Mouse (Mus musculus) kidney, postnatal 25 days (tissue): ENCODE results near the gene Tob1.

Experiments used
- DNase-seq, 2 experiments: peaks; one replicate each; pipeline ENCODE4 v3.0.0; 2021; ENCODE audit warnings: mixed read lengths in 2 of 2

Gene Tob1

DNA sequence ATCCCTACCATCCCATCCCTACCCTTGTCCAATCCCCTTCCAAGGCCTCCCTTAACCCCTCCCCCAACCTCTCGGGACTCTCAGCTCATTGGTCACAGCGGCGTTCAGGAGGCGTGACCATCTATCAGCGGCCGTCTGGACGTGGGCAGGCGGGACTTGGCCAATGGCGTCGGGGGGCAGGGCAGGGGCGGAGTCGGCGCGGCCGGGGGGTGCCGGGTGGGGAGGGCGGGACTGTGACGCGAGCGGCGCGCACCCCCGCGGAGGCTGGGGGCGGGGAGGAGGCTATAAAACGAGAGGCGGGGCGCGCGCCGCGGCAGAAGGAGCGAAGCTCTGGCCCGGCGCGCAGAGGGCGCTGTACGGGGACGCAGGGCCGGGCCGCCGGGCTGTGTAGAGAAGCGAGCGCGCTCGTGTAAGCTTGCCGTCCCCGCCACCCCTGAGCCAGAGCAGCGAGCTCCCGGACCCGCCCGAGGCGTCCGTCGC lies at the start of gene Tob1:
Gene Tob1 (plus strand): TSS at position 331 of the 480 bp plus-strand sequence.
- peak; percentile 98 to 100 for DNase-seq

DNA sequence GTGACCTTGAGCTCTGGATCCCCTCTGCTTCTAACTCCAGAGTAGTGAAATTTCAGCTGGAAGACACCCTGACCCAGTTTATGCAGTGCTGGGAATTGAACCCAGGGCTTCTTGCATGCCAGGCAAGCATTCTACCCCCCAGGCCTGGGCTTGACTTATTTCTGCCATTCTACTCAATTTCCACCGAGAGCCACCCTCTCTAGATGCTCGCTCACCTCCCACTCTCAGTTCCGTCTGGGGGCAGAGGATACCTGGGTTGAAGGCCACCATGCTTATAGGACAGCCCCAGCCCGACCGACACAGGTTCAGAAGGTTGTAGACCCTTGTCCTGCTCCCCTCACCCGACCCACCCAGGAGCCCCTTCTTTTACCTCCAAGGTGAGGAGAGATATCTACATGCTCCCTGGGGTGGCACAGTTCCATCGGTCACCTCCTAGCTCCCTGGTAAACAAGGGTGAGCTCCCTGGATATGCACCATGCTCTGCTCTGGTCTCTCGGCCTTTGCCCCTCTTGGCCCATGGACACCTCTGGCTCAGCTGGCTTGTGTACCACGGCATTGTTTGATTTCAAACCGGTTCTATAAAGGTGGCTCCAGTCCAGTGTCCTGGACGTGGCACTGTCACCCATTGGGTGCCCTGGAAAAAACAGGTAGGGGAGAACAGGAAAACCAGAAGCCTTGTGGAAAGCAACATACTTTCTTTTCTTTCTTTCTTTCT lies 49.2 kb upstream of the Tob1 start:
- DNase-seq: peak; percentile 69 to 91

DNA sequence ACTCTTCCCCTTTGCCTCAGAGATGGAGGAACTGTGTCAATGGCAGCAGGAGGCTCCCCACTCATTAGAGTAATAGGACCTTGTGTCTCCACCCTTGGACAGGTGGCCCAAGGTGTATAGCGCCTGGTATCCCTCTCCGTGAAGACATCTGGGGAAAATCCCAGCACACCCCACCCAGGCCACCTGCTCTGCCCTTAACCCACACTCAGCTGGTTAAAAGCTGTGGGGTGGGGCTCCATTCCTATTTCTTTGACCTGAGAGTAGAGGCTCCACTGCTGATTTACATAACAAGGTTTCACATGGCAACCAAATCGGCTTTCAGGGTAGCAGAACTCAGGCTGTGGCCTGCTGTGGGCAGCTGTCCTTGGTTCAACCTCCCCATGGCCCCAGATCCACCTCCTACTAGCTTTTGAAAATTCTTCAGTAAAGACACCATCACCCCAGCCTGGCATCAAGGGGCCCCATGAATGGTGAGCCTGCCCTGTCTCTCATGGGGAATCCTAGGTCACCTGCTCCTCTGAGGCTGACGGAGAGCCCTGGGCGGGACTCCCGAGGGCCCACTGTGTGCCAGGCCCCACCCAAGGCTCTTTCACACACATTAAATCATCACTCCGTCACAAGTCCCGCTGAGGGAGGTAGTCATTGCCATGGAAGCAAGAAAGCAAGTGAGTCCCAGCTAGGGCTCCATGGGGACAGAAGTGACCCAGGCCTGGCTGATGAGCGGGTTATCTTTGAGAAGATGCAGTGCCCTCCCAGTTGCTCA lies 48.1 kb upstream of the Tob1 start:
- DNase-seq: peak in 1 of 2 experiments; percentile 59

DNA sequence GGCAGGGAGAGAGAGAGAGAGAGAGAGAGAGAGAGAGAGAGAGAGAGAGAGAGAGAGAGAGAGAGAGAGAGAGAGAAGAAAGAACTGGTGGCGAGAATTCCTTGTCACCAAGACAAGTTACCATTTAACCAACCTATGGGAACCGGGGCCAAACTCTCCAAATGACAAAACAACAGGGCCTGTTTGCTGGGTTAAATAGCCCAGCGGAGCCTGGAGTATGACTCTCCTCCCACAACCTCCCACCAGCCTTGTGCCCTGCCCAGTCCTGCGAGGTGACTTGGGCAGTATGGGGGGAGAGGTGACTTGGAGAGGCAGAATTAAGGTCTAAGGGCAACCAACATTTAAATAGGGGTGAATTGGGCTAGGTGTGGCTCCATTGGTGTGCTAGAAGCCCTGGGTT lies 45.5 kb upstream of the Tob1 start:
- peak; percentile 70 to 85 for DNase-seq

DNA sequence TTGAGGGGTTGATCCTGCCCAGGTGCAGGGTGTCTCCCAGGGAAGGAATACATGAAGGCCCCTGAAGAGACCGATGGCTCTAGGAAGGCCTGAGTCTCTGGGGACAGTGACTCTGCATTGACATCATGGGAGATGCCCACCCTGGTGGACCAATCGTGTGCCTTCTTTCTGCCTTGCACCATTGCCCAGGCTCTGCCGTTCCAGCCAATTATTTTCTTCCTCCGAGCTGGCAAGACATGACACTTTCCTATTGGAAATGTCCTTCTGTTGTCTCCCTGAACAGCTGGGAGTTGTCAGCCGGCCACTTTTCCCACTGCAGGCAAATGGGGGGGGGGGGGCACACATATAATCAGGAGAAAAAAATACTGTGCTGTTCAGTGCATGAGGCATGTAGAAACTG lies 43.0 kb upstream of the Tob1 start:
- peak in 1 of 2 experiments; percentile 35 for DNase-seq

DNA sequence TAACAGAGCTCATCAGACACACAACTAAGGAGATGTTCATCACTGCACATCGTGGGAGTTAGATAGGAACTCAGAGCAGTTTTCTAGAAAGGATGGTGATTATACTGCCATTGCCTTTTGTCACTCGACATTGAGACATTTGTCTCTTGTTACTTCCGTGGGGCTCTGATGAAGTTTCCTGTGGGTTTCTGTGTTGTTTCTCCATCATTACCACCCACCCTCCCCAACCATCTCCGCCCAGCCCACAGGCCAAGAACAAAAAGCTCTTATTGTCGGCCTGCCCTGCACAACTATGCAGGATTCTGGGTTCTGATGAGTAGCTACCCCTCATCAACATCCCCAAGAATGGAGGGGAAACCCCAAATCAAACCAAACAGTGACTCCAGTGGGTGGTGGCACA lies 41.7 kb upstream of the Tob1 start:
- no peak for DNase-seq

DNA sequence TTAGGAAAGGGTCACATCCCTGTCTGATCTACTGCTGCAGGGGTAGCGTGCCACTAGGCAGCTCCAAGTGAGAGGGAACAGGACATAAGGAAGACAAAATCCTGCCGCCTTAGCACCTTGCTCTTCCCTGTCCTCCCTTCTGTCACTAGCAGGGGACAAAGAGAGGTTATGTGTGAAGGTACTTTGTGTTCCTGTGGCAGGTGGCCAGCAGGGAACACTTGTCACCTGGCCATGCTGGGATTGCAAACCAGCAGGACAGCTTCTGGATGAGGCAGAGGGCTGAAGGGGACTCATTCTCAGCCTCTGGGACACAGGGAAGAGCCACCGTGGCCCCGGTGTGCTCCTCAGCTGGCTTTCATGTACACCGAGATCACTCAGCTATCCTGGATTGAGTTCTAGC lies 39.6 kb upstream of the Tob1 start:
- DNase-seq: peak in 1 of 2 experiments; percentile 78

DNA sequence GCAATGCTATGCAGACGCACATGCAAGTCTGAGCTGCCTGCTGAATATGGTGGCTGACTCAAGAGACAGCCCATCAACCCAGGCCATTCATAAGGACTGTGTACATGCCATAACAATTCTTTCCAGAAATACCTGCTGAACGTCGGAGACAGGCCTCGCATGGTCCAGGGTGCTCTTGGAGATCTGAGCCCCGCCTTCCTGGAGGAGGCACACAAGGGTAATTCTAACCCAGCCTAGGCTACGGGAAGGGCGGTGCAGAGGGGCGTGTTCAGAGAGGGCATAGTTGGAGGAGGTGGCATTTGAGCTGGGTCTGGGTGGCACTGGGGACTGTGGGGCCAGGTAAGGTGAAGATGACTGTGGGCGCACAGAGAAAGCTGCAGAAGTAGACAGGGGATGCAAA lies 39.1 kb upstream of the Tob1 start:
- DNase-seq: peak; percentile 59 to 82

DNA sequence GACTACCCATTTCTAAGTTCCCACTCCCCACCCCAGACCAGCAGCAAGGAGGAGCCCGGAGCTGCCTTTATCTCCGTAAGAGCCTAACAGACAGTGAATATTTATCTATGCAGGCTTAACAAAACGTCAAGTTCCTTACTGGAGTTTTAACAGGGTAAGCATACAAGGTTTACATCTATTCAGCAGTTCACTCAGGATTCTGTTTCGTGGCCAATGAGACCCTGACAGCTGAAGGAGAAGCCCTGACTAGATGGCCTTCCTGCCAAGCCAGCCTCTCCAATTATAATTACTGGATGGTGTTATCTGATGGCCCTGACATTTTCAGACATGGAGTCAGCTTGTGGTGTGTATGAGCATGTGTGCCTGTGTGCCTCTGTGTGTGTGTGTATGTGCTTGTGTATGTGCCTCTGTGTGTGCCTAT lies 37.5 kb upstream of the Tob1 start:
- DNase-seq: no peak

DNA sequence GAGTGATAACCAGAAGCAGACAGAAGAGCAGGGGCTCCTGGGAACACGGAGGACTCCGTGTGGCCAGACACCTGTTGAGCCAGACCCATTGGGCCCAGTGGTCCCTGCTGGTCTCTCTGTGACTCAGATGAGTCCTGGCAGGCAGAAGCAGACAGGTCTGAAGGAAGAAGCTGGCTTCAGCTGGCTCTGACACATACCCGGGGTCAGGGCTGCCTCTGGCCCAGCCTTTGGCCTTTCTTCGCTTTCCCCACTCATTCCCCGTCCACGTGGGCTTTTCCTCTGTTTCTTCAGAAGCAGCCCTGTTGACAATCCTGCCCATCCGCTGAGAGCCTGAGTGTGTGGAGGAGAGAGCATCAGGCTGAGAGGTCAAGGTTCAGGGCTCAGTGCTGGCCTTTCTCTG lies 36.0 kb upstream of the Tob1 start:
- DNase-seq: no peak

DNA sequence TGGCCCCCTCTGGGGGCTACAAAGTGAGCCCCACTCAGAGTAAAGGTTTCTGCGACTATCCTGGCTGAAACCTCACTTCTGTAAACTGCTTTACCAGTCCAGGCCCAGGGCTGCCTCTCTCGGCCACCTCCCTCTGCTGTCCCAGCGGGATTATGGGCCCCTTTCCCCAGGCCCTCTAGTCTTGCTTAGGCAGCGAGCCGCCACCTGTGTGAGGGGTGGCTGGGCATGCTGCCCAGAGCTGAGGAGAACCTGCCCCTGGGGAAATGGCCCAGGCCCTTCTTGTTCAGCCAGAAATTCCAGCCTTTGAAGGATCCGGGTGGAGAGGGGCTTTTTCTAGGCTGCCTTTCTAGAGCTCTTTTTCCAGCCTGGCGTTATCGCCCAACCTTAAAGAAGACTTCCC lies 35.6 kb upstream of the Tob1 start:
- DNase-seq: peak; percentile 41 to 78

DNA sequence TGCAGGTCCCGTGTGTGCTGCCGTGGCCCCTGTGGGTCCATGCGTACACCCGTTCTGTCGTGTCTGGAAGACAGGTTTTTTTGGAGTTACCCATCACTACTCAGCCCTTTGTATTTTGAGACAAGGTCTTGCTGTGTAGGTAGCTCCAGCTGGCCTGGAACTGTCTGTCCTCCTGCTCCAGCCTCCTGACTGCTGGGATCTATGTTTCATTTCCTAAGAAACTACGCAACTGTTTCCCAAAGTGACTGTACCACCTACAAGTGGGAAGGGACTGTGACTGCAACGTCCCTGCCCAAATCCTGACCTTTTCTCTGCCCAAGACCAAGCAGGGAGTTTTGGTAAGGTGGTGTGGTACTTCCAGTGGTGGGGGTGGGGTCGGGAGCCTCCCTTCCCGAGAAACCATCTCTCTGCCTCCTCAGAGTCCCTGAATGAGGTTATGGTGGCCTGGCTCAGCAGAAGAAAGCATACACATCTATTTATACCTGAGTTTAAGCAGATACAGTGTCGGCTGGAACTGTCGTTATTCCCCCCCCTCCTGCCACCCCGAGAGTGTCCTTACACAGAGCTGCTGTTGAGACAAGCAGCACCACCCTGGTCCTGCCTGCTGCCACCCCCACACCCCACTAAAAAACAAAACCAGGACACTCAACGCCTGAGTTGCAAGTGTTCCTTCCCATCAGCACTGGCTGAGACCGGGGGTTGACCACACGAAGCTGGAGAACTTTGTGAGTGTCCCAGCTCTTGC lies 33.2 kb upstream of the Tob1 start:
- no peak for DNase-seq

DNA sequence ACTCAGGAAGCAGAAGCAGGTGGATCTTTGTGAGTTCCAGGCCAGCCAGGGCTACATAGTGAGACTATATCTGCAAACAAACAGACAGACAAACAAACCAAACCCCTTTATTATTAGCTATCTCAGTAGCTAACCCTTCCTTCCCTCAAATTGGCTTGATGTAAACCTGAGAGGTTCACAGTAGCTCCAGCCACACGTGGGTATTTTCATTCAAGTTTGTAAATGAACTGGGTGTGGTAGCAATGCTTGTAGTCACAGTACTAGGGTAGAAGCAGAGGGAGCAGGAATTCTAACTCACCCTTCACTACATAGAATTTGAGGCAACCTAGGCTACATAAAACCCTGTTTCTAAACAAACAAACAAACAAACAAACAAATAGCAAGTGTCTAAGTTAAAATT lies 31.5 kb upstream of the Tob1 start:
- no peak for DNase-seq

DNA sequence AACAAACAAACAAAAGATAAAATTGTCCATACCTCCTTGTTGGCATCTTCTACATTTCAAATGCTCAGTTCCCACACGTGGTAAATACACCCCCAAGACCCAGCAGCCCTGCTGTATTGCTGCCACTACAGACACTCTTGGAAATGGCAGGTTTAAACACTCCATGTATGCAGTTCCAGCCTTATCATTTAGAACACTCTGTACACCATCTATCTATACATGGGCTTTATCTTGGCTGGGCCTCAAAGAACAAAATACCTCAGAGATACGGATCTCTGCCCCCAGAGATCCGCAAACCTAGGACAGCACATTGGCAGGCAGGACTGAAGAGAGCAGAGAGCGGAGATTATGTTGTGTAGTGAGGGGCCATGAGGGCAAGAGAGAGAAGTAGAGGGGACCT lies 31.1 kb upstream of the Tob1 start:
- no peak for DNase-seq

DNA sequence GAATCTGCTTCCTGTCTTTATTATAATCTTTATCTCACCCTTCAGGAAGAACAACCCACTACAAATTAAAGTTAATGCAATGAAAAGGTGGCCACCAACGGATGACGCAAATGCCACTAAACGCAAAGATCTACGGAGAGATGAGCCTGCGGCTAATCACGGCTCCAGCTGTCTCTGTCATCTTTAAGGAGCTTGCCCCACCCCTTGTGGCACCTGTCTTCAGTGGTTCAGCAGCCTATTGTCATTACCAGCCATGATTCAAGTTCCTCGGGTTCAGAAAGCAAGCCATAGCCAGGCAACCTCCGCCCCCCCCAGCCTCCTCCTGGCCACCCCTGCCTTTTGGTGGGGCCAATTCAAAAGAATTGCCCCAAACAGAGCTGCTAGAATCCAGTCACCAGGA lies 29.6 kb upstream of the Tob1 start:
- DNase-seq: no peak

DNA sequence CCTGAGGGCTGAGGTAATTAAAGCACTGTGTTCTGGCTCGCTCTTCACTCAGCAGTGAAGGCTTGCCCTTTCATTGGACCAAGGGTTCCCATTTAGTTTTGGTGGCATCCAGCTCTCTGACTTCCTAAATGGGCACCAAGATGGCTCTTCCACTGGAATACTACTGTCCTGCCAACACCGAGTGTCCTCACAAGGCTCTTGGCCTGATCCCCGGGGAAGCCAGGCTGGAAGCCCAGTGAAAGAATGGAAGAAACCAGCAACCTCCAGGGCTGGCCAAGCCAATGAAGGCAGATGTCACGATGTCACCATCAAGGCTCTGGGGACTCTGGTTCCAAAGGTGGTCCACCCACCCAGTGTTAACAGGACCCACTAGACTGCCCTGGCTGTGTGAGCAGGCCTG lies 28.5 kb upstream of the Tob1 start:
- no peak for DNase-seq

DNA sequence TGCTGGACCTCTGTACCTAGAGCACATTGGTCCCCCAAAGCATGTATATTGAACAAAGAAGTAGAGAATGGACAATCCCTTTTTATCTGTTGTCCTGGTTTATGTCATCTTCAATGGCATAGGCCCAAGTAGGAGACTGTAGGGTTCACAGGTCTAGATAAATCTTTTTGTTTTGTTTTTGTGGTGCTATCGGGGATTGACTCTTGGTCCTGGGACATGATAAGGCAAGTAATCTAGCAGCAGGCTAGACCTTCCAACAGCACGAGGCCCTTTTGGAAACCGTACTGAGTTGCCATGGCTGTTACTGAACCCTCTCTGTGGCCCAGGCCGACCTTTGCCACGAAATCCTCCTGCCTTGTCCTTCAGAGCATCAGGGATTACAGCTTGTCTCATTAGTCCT lies 28.1 kb upstream of the Tob1 start:
- DNase-seq: no peak

DNA sequence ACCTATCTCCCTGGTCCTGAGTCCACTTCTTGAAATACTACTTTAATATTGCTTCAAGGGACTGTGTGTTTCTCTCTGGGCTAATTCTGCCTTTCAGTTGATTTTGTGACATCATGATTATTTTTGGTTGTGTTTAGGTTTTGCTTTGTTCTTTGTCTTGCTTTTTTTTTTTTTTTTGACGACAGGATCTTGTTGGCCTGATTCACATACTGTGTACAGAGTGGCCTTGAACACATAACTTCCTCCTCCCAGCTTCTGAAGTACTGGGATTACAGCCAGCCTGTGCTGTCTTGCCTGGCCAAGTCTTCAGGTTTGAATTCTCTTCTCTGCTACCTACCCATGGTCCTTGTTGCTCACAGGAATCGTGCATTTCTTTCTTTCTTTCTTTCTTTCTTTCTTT lies 27.6 kb upstream of the Tob1 start:
- no peak for DNase-seq

DNA sequence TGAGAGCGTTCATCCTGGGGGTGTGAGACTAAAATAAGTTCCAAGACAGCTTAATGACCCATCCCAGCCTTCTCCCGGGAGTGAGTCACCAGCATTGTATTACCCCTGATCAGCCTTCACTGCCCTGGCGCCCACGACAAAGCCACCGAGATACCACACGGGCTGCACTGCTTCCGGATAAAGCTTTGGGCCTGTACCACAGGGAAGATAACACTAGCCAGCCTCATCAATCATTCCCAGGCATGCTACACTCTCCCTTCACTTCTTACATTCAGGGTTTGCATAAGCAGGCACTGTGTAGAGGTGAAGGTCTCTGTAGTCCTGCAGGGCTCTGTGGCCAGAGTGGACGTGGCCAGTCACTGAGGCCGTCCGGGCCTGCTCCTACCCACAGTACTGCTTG lies 21.7 kb upstream of the Tob1 start:
- peak in 1 of 2 experiments; percentile 26 for DNase-seq

DNA sequence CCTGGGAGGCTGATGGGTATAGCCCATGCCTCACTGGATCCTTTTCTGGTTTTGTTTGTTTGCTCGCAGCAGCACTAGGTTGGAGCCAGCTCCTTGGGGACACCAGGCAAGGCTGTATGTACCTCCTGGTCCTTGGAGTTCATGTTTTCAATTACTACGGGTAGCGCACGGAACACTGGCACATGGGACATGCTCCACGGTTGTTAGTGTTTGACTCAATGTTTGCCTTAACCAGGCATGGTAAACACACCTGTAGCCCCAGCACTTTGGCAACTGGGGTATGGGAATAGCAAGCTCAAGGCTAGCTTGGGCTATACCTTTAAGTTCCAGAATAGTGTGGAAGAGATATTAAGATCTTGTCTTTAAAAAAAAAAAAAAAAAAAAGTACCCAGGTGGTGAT lies 20.6 kb upstream of the Tob1 start:
- peak in 1 of 2 experiments; percentile 19 for DNase-seq

DNA sequence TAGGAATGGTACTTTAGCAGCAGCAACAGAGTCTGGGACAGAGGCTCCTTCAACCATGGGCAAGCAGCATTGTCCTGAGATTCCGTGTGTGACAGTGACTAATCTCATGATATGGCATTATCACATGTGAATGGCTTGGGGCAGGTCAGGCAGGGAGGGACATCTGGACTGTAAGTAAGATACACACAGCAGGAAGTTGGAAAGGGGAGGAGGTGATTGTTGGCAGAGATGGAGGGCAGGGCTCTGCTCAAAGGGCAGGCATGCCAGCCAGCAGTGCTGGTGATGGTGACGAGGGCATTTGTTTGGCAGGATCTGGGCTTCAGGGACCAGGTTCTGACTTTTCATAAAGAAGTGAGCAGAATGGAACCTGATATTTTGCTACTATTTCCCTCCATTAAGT lies 18.1 kb upstream of the Tob1 start:
- DNase-seq: peak in 1 of 2 experiments; percentile 65

DNA sequence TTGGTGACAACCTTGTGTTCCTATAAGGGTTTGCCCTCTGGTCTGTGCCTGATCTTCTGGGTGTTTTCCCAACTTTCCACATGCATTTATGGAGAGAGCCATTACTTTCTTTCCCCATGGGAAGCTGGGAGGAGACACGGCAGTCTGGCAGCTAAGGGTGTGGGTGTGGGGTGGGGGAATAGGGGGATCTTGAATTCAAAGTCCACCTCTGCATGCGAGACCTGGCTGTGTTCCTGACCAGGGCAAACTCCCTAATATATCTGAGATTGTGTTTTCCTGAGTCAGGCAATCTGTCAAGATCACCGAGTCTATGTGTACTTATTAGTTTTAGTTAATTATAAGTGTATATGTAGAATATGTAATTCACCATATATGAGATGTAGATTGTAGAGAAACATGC lies 14.9 kb upstream of the Tob1 start:
- peak; percentile 57 to 76 for DNase-seq

DNA sequence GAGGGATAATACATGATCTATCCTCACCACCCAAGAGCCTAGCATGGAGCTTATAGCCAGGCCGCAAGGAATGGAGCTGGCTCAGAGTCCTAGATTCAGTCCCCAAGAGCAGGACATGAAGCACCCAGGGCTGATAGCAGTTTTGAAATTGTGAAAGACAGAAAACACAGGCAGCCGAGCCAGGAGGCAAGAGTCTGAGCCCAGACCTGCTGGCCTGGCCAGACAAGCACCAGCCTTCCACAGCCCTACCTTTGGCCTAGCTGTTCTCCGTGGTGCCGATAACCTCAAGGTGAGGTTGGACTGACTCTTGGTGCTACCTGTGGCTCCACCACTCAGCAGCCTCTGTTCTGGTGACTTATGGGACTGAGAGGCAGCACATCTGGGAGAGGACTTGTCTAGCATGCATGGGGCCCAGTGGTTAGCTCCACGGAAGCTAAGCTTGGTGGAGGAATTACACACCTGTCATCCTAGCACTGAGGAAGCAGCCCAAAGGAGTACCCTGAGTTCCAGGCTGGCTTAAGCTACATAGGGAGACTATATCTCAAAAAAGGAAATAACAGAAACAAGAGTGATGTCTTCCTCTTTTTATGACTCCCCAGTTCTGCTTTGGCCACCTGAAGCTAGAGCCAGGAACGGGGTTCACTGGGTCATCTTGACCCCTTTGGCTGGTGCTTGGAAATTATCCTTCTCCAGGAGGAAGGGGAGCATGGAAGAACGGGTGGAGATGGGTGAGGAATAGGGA lies 12.7 kb upstream of the Tob1 start:
- DNase-seq: no peak
